Mouse (Mus musculus) frontal cortex, adult (tissue): ENCODE measurements around the gene Dnmt3a.
A peak's percentile ranks its signal among the peaks of the same experiment; 100 is the strongest.

Source experiments
- ATAC-seq: cut with Nextera tagmentation; 2 replicates; pipeline ENCODE4 v1.9.2; 2017; ENCODE audit warnings: mild to moderate bottlenecking, moderate library complexity, mixed read lengths; ENCODE audit not compliant: low TSS enrichment

The Dnmt3a gene

GRCm38 (mm10) chr12:3877376-3877775 lies 71.6 kb downstream of the Dnmt3a start:
- ATAC-seq = no peak

GRCm38 (mm10) chr12:3881474-3881873 lies 75.7 kb downstream of the Dnmt3a start:
- ATAC-seq = no peak

GRCm38 (mm10) chr12:3884892-3885493 lies 79.2 kb downstream of the Dnmt3a start:
- ATAC-seq = no peak

GRCm38 (mm10) chr12:3886601-3887000 lies 80.8 kb downstream of the Dnmt3a start:
- no peak for ATAC-seq

GRCm38 (mm10) chr12:3887515-3888325 lies 81.9 kb downstream of the Dnmt3a start:
- ATAC-seq = peak; percentile 75

GRCm38 (mm10) chr12:3889875-3890635 lies 84.2 kb downstream of the Dnmt3a start:
- no peak for ATAC-seq

- no peak for ATAC-seq
These were observed 85.2 kb downstream of the Dnmt3a start for GRCm38 (mm10) chr12:3890753-3891751.

GRCm38 (mm10) chr12:3891779-3892239 lies 86.0 kb downstream of the Dnmt3a start:
- no peak for ATAC-seq

- peak; percentile 28; the same call in 1 of the 2 replicates for ATAC-seq
These were observed 86.6 kb downstream of the Dnmt3a start for GRCm38 (mm10) chr12:3892240-3893059.

GRCm38 (mm10) chr12:3893335-3893734 lies 87.5 kb downstream of the Dnmt3a start:
- ATAC-seq = no peak

- no peak for ATAC-seq
These were observed 88.7 kb downstream of the Dnmt3a start for GRCm38 (mm10) chr12:3894525-3894924.

GRCm38 (mm10) chr12:3897057-3897545 lies 91.3 kb downstream of the Dnmt3a start:
- no peak for ATAC-seq

GRCm38 (mm10) chr12:3898811-3899210 lies 93.0 kb downstream of the Dnmt3a start:
- ATAC-seq = no peak

GRCm38 (mm10) chr12:3905436-3905835 lies 99.6 kb downstream of the Dnmt3a start:
- no peak for ATAC-seq

GRCm38 (mm10) chr12:3906308-3906707 lies 100.5 kb downstream of the Dnmt3a start:
- ATAC-seq = no peak

- ATAC-seq = 0 out of 2 replicates have a peak, but pooled peaks have one; percentile 5
These were observed 101.2 kb downstream of the Dnmt3a start for GRCm38 (mm10) chr12:3907008-3907407.

- peak; percentile 44 for ATAC-seq
These were observed 101.6 kb downstream of the Dnmt3a start for GRCm38 (mm10) chr12:3907418-3907817.

GRCm38 (mm10) chr12:3910466-3911093 lies 104.8 kb downstream of the Dnmt3a start:
- ATAC-seq = no peak

- no peak for ATAC-seq
These were observed 106.1 kb downstream of the Dnmt3a start for GRCm38 (mm10) chr12:3911831-3912348.
